Mouse (Mus musculus) CH12.LX (cell line): ENCODE data around the gene Cacna2d4. TPM values are rescaled to one million over a fixed set of nuclear protein-coding genes. Genes with fewer than 3 reads are reported as not detected.
"Not testable (repeated sequence)": the region's sequence is repeated elsewhere in the genome, so short reads cannot be mapped to it uniquely, and the experiment has no call there.

Source experiments
- DNase-seq: peaks from one replicate; pipeline ENCODE4 v3.0.0-alpha.2; 2013; ENCODE audit errors: extremely low read depth
- H3K27ac ChIP-seq: 2 replicates; pipeline ENCODE4 v1.5.1; 2012; ENCODE audit warnings: low read depth, mild to moderate bottlenecking, control low read depth, moderate library complexity; ENCODE audit not compliant: insufficient read depth
- H3K27me3 ChIP-seq: replicated peaks from 2 replicates; pipeline ENCODE3; 2012; ENCODE audit warnings: inconsistent platforms
- H3K36me3 ChIP-seq, 2 experiments: replicated peaks in 1 of 2; 2 replicates each; pipeline versions ENCODE3 to v1.6.1; 2012; ENCODE audit warnings: inconsistent platforms in 1 of 2, low read length in 1 of 2, mild to moderate bottlenecking in 1 of 2, mixed read lengths in 1 of 2, moderate library complexity in 1 of 2; ENCODE audit not compliant: control insufficient read depth in 1 of 2, insufficient read depth in 1 of 2
- H3K4me1 ChIP-seq, 2 experiments: 2 replicates each; pipeline ENCODE4 v1.6.1; 2012; ENCODE audit warnings: inconsistent platforms in 1 of 2, moderate library complexity in 1 of 2; ENCODE audit not compliant: insufficient read depth in 2 of 2, control insufficient read depth in 1 of 2
- H3K4me2 ChIP-seq: 2 replicates; pipeline ENCODE4 v1.6.1; 2012; ENCODE audit warnings: low read depth, mild to moderate bottlenecking, control low read depth; ENCODE audit not compliant: poor library complexity, insufficient read depth, severe bottlenecking
- H3K4me3 ChIP-seq, 3 experiments: fragments of 150-350 bp in 1 of 3; sonication (generic) in 1 of 3; replicated peaks in 1 of 3; 2 replicates each; pipeline versions ENCODE3 to v1.5.1; 2011 to 2012; ENCODE audit warnings: low read depth in 2 of 3, low read length in 2 of 3, mild to moderate bottlenecking in 2 of 3, moderate library complexity in 2 of 3, control low read depth in 1 of 3, improper control_type of control experiment in 1 of 3, inconsistent platforms in 1 of 3, mixed read lengths in 1 of 3; ENCODE audit not compliant: poor library complexity in 1 of 3
- H3K79me2 ChIP-seq: replicated peaks from 2 replicates; pipeline ENCODE4 v1.6.1; 2012; ENCODE audit warnings: mild to moderate bottlenecking, moderate library complexity; ENCODE audit not compliant: control insufficient read depth, poor library complexity, insufficient read depth, severe bottlenecking; ENCODE audit errors: extremely low read depth
- H3K9ac ChIP-seq: 2 replicates; pipeline ENCODE4 v1.6.1; 2012; ENCODE audit warnings: low read depth, mild to moderate bottlenecking, control low read depth, moderate library complexity; ENCODE audit not compliant: insufficient read depth
- H3K9me3 ChIP-seq: replicated peaks from 2 replicates; pipeline ENCODE3; 2012; ENCODE audit warnings: low read length, inconsistent platforms, mixed read lengths
- CHD1 ChIP-seq: IDR thresholded peaks from 2 replicates; pipeline ENCODE4 v1.6.1; 2012; ENCODE audit warnings: low read depth, low read length, improper control_type of control experiment, inconsistent platforms
- CTCF ChIP-seq, 2 experiments: IDR thresholded peaks in 1 of 2; conservative IDR thresholded peaks in 1 of 2; 2 replicates each; pipeline ENCODE4 v1.5.1; 2011 to 2012; ENCODE audit warnings: low read depth in 2 of 2, low read length in 2 of 2, improper control_type of control experiment in 1 of 2, inconsistent platforms in 1 of 2, mild to moderate bottlenecking in 1 of 2, moderate library complexity in 1 of 2
- ELF1 ChIP-seq: IDR thresholded peaks from 2 replicates; pipeline ENCODE4 v1.6.1; 2014; ENCODE audit warnings: low read depth, mild to moderate bottlenecking, inconsistent platforms, low read length, improper control_type of control experiment
- EP300 ChIP-seq: IDR thresholded peaks from 2 replicates; pipeline ENCODE4 v1.6.1; 2011; ENCODE audit warnings: low read length, improper control_type of control experiment
- ETS1 ChIP-seq: conservative IDR thresholded peaks from 2 replicates; pipeline ENCODE4 v1.6.1; 2012; ENCODE audit warnings: low read depth, mild to moderate bottlenecking, inconsistent platforms, low read length, improper control_type of control experiment, moderate library complexity
- GABPA ChIP-seq: IDR thresholded peaks from 2 replicates; pipeline ENCODE4 v1.6.1; 2012; ENCODE audit warnings: low read depth, low read length, improper control_type of control experiment, inconsistent platforms; ENCODE audit not compliant: insufficient replicate concordance
- HCFC1 ChIP-seq: IDR thresholded peaks from 2 replicates; pipeline ENCODE4 v1.6.1; 2012; ENCODE audit warnings: low read depth, mild to moderate bottlenecking, inconsistent platforms, low read length, improper control_type of control experiment
- JUND ChIP-seq: conservative IDR thresholded peaks from 2 replicates; pipeline ENCODE4 v1.6.1; 2011; ENCODE audit warnings: low read depth, low read length, improper control_type of control experiment
- MAFK ChIP-seq: IDR thresholded peaks from 2 replicates; pipeline ENCODE4 v1.6.1; 2011; ENCODE audit warnings: low read length, improper control_type of control experiment; ENCODE audit not compliant: insufficient replicate concordance
- MAZ ChIP-seq: IDR thresholded peaks from 2 replicates; pipeline ENCODE4 v1.6.1; 2012; ENCODE audit warnings: low read depth, mild to moderate bottlenecking, inconsistent platforms, low read length, improper control_type of control experiment, moderate library complexity
- MEF2A ChIP-seq: IDR thresholded peaks from 2 replicates; pipeline ENCODE4 v1.6.1; 2014; ENCODE audit warnings: low read depth, mild to moderate bottlenecking, inconsistent platforms, low read length, improper control_type of control experiment, borderline replicate concordance
- MXI1 ChIP-seq: IDR thresholded peaks from 2 replicates; pipeline ENCODE4 v1.6.1; 2011; ENCODE audit warnings: mild to moderate bottlenecking, low read depth, low read length, improper control_type of control experiment
- MYC ChIP-seq: IDR thresholded peaks from 2 replicates; pipeline ENCODE4 v1.6.1; 2011; ENCODE audit warnings: low read depth, mild to moderate bottlenecking, improper control_type of control experiment, low read length
- NELFE ChIP-seq: IDR thresholded peaks from 2 replicates; pipeline ENCODE4 v1.6.1; 2011; ENCODE audit warnings: low read depth, low read length, improper control_type of control experiment
- POLR2A ChIP-seq: IDR thresholded peaks from 2 replicates; pipeline ENCODE4 v1.6.1; 2011; ENCODE audit warnings: low read depth, mild to moderate bottlenecking, improper control_type of control experiment, low read length
- RCOR1 ChIP-seq: conservative IDR thresholded peaks from 2 replicates; pipeline ENCODE4 v1.6.1; 2012; ENCODE audit warnings: low read depth, mild to moderate bottlenecking, inconsistent platforms, low read length, improper control_type of control experiment
- TCF12 ChIP-seq: IDR thresholded peaks from 2 replicates; pipeline ENCODE4 v1.6.1; 2014; ENCODE audit warnings: low read depth, mild to moderate bottlenecking, inconsistent platforms, low read length, improper control_type of control experiment
- UBTF ChIP-seq: IDR thresholded peaks from 2 replicates; pipeline ENCODE4 v1.6.1; 2012; ENCODE audit warnings: low read depth, mild to moderate bottlenecking, inconsistent platforms, low read length, improper control_type of control experiment, moderate library complexity
- ZC3H11A ChIP-seq: IDR thresholded peaks from 2 replicates; pipeline ENCODE4 v1.6.1; 2012; ENCODE audit warnings: low read depth, mild to moderate bottlenecking, inconsistent platforms, low read length, improper control_type of control experiment
- ZKSCAN1 ChIP-seq: IDR thresholded peaks from 2 replicates; pipeline ENCODE4 v1.6.1; 2012; ENCODE audit warnings: low read depth, inconsistent platforms, low read length, improper control_type of control experiment, borderline replicate concordance
- ZNF384 ChIP-seq: IDR thresholded peaks from 2 replicates; pipeline ENCODE4 v1.6.1; 2012; ENCODE audit warnings: low read depth, low read length, improper control_type of control experiment, inconsistent platforms
- dilution Hi-C: fragments of 300-500 bp; cut with MboI; formaldehyde crosslinking; loops from 2 replicates; pipeline ENCODE4 v1.14.3; 2020; ENCODE audit warnings: low sequenced_read_pairs; ENCODE audit not compliant: extremely low pct_unique_long_range_greater_than_20kb, extremely low pct_ligation_motif_present
- in situ Hi-C: fragments of 300-500 bp; cut with MboI; formaldehyde crosslinking; loops from 3 replicates; pipeline ENCODE4 v1.14.3; 2019; ENCODE audit warnings: low sequenced_read_pairs, low pct_ligation_motif_present, low pct_unique_long_range_greater_than_20kb, mixed read lengths
- polyA plus RNA-seq: library from polyadenylated mRNA; unstranded; fragments of >175 nt; gene quantifications from 2 replicates; pipeline ENCODE4 v1.2.1, GENCODE M21; 2012; ENCODE audit warnings: low read depth; ENCODE audit not compliant: insufficient read length
- total RNA-seq, 2 experiments: library from RNA; depleted of rRNA; stranded (reverse); fragments of 300-350 nt in 1 of 2; fragments of >200 nt in 1 of 2; gene quantifications; 2 replicates each; pipeline ENCODE4 v1.2.3; 2012 to 2014

The Cacna2d4 gene
- total and polyA plus RNA-seq, 3 experiments: 0.08 to 0.64 (median 0.44) TPM

GRCm38 (mm10) chr6:119204286-119204685, 32.0 kb upstream of the Cacna2d4 start:
- no peak for DNase-seq
- Histone ChIP-seq H3K79me2 (no peaks in the 10 kb centered on the region), H3K4me2 (no peak overlapping the region), H3K4me3 (no peak overlapping the region), H3K9me3 (no peaks in the 10 kb centered on the region), H3K36me3 (peaks cover 2% of the 10 kb centered on the region in 2 experiments), H3K27me3 (no peaks in the 10 kb centered on the region), H3K27ac (no peak overlapping the region), H3K4me1 (peaks cover 0 to 4% of the 10 kb centered on the region in 2 experiments; a peak in 1 of 4 replicates), H3K9ac (no peak overlapping the region)
- no peak for TF ChIP-seq POLR2A
- TF ChIP-seq ZC3H11A: no peak
- no peak for TF ChIP-seq ELF1
- TF ChIP-seq ZKSCAN1: no peak
- TF ChIP-seq NELFE: no peak
- no peak for TF ChIP-seq RCOR1
- TF ChIP-seq GABPA: no peak
- no peak for TF ChIP-seq TCF12
- TF ChIP-seq JUND: no peak
- TF ChIP-seq MEF2A: no peak
- no peak for TF ChIP-seq HCFC1
- TF ChIP-seq UBTF: no peak
- TF ChIP-seq EP300: no peak
- TF ChIP-seq ZNF384: no peak
- no peak for TF ChIP-seq MAFK
- TF ChIP-seq MAZ: no peak
- no peak for TF ChIP-seq MYC
- no peak for TF ChIP-seq MXI1
- in situ Hi-C loops (no loop called here), dilution Hi-C loops (no loop called here)

GRCm38 (mm10) chr6:119204915-119205314, 31.4 kb upstream of the Cacna2d4 start:
- no peak overlapping the region for H3K4me2 ChIP-seq
- DNase-seq: no peak
- no peaks in the 10 kb centered on the region for H3K27me3 ChIP-seq
- in situ Hi-C loops: no loop called here
- H3K9ac ChIP-seq: no peak overlapping the region
- no peak overlapping the region for H3K27ac ChIP-seq
- dilution Hi-C loops: no loop called here
- TF ChIP-seq CHD1 (no peak), ETS1 (no peak), ZC3H11A (no peak), ZKSCAN1 (no peak), MAFK (no peak), CTCF (conservative IDR thresholded peaks at IDR 0.05 in 1 of 2, IDR thresholded peaks at IDR 0.05 in 1 of 2; ENCODE audit: low read depth in 2 of 2, low read length in 2 of 2) (no peak)
- H3K36me3 ChIP-seq: peaks cover 2% of the 10 kb centered on the region in 2 experiments
- H3K4me1 ChIP-seq: peaks cover 0 to 4% of the 10 kb centered on the region in 2 experiments; a peak in 1 of 4 replicates
- H3K4me3 ChIP-seq: no peak overlapping the region
- no peaks in the 10 kb centered on the region for H3K79me2 ChIP-seq
- no peaks in the 10 kb centered on the region for H3K9me3 ChIP-seq

- dilution Hi-C loops, H3K79me2 ChIP-seq, H3K9ac ChIP-seq, H3K27ac ChIP-seq, H3K36me3 ChIP-seq, H3K4me1 ChIP-seq, H3K27me3 ChIP-seq, H3K9me3 ChIP-seq, in situ Hi-C loops, H3K4me2 ChIP-seq, DNase-seq, H3K4me3 ChIP-seq: not testable (repeated sequence)
Measured at GRCm38 (mm10) chr6:119206006-119206405, 30.3 kb upstream of the Cacna2d4 start.
